Mouse (Mus musculus) testis, adult 2 months (tissue): Measurements from ENCODE around the gene Aldh3b1. TPM values are rescaled to one million over a fixed set of nuclear protein-coding genes. Genes with fewer than 3 reads are reported as not detected.

Experiments used
- H3K27ac ChIP-seq: fragments of 200-500 bp; 2 replicates; pipeline ENCODE4 v1.5.1; 2012; ENCODE audit warnings: low read depth, low read length; ENCODE audit not compliant: control insufficient read depth, insufficient read depth
- H3K27me3 ChIP-seq: fragments of 200-500 bp; 2 replicates; pipeline ENCODE4 v1.6.1; 2012; ENCODE audit warnings: mild to moderate bottlenecking, low read length, moderate library complexity; ENCODE audit not compliant: control insufficient read depth, insufficient read depth
- H3K36me3 ChIP-seq: fragments of 200-500 bp; 2 replicates; pipeline ENCODE4 v1.6.1; 2012; ENCODE audit warnings: mild to moderate bottlenecking, low read length; ENCODE audit not compliant: control insufficient read depth, insufficient read depth
- H3K4me1 ChIP-seq: fragments of 200-500 bp; 2 replicates; pipeline ENCODE4 v1.6.1; 2012; ENCODE audit warnings: low read length; ENCODE audit not compliant: control insufficient read depth, insufficient read depth
- H3K4me3 ChIP-seq: fragments of 200-500 bp; 2 replicates; pipeline ENCODE4 v1.5.1; 2012; ENCODE audit warnings: low read depth, mild to moderate bottlenecking, low read length, moderate library complexity, mixed read lengths; ENCODE audit not compliant: control insufficient read depth
- CTCF ChIP-seq: fragments of 200-500 bp; IDR thresholded peaks from 2 replicates; pipeline ENCODE4 v1.5.1; 2012; ENCODE audit warnings: low read depth, mild to moderate bottlenecking, inconsistent platforms, low read length, moderate library complexity; ENCODE audit not compliant: control insufficient read depth, insufficient read depth, insufficient replicate concordance
- POLR2A ChIP-seq: fragments of 200-500 bp; IDR thresholded peaks from 2 replicates; pipeline ENCODE4 v1.6.1; 2012; ENCODE audit warnings: low read depth, mild to moderate bottlenecking, inconsistent platforms, low read length, moderate library complexity; ENCODE audit not compliant: control insufficient read depth
- polyA plus RNA-seq: library from polyadenylated mRNA; depleted of rRNA; stranded (reverse); fragments of >200 nt; gene quantifications from 2 replicates; pipeline ENCODE4 v1.2.3, GENCODE M21; 2012

Aldh3b1 gene
- polyA plus RNA-seq, 1 experiment, result 48.2 TPM

DNA sequence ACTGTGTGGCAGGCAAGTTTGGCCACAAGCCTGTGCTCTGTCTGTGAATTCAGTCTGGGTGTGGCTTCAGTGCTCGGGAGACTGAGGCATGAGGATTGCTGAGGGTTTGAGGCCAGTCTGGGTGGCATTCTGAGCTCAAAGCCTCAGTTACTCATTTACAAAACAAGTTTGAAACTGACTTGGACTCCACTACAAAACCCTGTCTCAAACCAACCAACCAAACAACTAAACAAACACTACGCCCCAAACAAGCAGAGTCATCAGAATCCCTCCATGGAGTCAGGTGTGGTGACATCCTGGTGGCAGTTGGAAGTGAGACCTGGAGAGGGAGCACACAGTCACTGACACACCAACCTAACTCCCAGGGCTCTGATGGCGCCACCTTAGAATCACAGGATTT, 20.7 kb upstream of the Aldh3b1 start:
- no peak overlapping the region for H3K27ac ChIP-seq
- no peak overlapping the region for H3K4me3 ChIP-seq
- H3K36me3 ChIP-seq, result no peaks in the 10 kb centered on the region
- H3K4me1 ChIP-seq, result peaks cover 4% of the 10 kb centered on the region
- no peaks in the 10 kb centered on the region for H3K27me3 ChIP-seq
- TF ChIP-seq POLR2A (no peak), CTCF (no peak)

DNA sequence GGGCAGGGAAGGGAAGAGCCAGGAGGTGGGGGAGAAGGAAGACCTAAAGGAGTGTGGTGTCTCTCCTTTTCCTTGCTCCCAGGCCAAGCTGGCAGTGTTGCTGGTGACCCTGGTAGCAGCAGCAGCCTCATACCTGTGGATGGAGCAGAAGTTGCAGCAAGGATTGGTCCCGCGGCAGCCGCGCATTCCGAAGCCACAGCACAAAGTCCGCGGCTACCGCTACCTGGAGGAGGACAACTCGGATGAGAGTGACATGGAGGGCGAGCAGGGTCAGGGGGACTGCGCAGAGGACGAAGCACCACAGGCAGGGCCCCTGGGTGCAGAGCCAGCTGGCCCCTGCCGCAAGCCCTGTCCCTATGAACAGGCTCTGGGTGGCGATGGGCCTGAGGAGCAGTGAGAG, 18.9 kb upstream of the Aldh3b1 start:
- H3K27ac ChIP-seq, result no peak overlapping the region
- no peaks in the 10 kb centered on the region for H3K36me3 ChIP-seq
- TF ChIP-seq CTCF (no peak), POLR2A (no peak)
- no peak overlapping the region for H3K4me3 ChIP-seq
- peaks cover 4% of the 10 kb centered on the region for H3K4me1 ChIP-seq
- H3K27me3 ChIP-seq, result no peaks in the 10 kb centered on the region

DNA sequence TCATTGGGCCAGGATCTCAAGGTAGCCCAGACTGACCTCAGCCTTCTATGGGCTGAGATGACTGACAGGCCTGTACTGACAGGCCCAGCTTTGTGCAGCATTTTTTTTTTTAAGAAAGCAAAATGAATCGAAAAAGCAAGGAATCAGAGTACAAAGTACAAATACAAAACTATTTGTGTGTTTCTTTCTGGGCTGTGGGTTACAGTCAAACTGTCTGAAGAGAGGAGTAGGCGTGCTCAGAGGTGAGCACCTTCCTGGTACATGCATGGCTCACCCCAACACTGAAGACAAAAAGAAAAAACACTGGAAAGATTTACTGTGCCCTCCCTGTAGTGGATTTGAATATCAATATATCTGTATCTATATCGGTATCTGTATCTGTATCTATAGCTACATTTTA, 18.2 kb upstream of the Aldh3b1 start:
- TF ChIP-seq POLR2A (no peak), CTCF (no peak)
- H3K27me3 ChIP-seq, result no peaks in the 10 kb centered on the region
- H3K4me1 ChIP-seq, result peaks cover 10% of the 10 kb centered on the region
- no peak overlapping the region for H3K4me3 ChIP-seq
- H3K27ac ChIP-seq, result no peak overlapping the region
- no peaks in the 10 kb centered on the region for H3K36me3 ChIP-seq

DNA sequence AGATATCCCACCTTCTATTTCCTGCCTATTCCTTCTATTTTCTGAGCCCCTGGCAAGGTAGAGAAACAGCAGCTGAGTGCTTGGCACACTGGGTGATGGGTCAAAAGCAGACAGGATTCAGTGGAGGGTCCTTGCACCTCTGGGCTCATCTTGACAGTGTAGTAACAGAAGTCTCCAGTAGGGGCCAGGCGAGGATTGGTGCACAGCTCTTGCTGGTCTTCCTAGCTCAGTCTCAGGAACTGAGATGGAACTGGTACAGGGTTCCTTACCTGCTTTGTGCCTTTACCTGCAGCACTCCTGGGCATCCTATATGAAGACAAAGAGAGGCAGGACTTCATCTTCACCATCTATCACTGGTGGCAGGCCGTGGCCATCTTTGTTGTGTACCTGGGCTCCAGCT, 17.1 kb upstream of the Aldh3b1 start:
- no peak for TF ChIP-seq POLR2A
- peak; percentile 70; the same call in 1 of the 2 replicates for TF ChIP-seq CTCF
- H3K4me1 ChIP-seq, result peaks cover 15% of the 10 kb centered on the region
- H3K36me3 ChIP-seq, result no peaks in the 10 kb centered on the region
- H3K27ac ChIP-seq, result no peak overlapping the region
- H3K27me3 ChIP-seq, result no peaks in the 10 kb centered on the region
- no peak overlapping the region for H3K4me3 ChIP-seq

DNA sequence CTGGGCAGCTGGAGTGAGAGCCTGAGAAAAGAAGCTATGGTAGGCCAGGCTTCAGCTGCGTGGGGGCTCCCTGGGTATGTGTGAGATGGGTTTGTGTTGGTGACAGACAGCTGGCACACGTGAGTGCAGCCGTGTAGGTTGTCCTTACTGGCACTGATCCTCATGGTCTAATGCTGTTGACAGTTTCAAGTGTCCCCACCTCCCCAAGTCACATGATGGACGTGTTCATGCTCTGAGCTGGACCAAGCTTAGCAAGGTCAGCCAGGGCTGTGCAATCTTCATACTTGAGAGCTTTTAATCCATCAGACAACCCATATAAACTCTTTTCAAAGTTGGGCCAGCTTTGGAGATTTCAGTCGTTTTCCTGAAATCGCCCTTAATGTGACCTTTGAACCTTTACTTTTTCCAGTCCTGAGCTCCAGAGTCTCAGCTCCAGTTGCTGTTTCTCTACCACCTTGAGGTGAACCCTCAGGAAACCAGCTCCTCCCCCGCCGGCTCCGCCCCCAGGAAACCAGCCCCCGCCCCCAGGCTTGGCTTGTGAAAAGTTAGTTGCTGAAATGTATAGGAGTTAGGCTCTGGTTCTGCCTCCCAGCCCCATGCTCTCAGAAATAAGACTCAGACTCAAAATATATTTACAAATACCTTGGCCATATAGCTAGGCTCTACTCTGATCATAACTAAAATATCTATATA, 16.4 kb upstream of the Aldh3b1 start:
- Histone ChIP-seq H3K4me3 (no peak overlapping the region), H3K36me3 (no peaks in the 10 kb centered on the region), H3K4me1 (peaks cover 15% of the 10 kb centered on the region), H3K27me3 (no peaks in the 10 kb centered on the region), H3K27ac (no peak overlapping the region)
- TF ChIP-seq POLR2A, result no peak
- no peak for TF ChIP-seq CTCF

DNA sequence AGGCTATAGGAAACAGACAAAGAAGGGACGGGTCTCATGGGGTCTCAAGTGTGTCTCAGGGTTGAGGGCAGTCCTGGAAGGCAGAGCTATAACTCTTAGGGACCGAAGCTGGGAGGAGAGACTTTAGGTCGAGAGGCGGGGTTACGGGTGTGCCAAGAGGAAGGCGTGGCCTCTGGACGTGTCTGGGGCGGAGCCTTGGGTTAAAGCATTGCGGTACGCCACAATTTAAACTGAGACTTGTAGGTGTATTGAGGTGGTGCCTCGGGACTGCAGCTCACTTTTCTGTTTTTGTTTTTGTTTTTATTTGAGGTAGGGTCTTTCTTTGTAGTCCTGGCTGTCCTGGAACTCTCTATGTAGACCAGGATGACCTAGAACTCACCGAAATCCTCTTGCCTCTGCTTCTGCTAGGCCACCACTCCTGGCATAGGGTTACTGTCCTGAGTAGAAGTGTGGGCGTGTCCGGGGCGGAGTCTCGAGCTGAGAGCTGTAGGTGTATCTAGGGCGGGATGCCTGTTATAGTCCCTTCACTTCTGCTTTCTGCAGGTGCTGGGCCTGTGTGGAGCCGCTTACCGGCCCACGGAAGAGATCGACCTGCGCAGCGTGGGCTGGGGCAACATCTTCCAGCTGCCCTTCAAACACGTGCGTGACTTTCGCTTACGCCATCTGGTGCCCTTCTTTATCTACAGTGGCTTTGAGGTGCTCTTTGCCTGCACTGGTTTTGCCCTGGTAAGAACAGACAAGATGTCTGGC, 13.6 kb upstream of the Aldh3b1 start:
- Histone ChIP-seq H3K4me1 (peaks cover 11% of the 10 kb centered on the region), H3K36me3 (no peaks in the 10 kb centered on the region), H3K27ac (no peak overlapping the region), H3K4me3 (peak overlapping the region; percentile 58), H3K27me3 (no peaks in the 10 kb centered on the region)
- TF ChIP-seq CTCF (no peak), POLR2A (no peak)

DNA sequence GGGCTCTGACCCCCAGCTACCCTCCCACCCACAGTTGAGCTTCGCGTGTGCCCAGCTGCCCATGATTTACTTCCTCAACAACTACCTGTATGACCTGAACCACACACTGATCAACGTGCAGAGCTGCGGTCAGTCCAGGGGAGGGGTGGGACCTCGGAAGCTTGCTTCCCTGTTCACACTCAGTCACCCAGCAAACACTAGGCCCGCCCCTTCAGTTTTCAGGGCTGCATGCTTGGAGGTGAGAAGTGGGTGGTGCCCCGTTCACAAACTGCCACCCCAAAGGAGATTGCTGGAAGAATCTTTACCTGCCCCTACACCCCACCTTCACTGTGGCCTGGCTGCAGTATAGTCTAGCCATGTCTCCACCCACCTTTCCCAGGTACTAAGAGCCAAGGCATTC, 12.7 kb upstream of the Aldh3b1 start:
- Histone ChIP-seq H3K27ac (no peak overlapping the region), H3K4me3 (no peak overlapping the region; the same call in 1 of the 2 replicates), H3K4me1 (peaks cover 11% of the 10 kb centered on the region), H3K36me3 (no peaks in the 10 kb centered on the region), H3K27me3 (no peaks in the 10 kb centered on the region)
- TF ChIP-seq CTCF (no peak), POLR2A (no peak)
